In genomic region chr11:85844144-85844965, GRCm38 (mm10) we compare ENCODE assay signal across 1 mouse cellular context.
TF ChIP-seq lines count a peak whose summit lies in the region.

No protein-coding gene starts in this region.

TF ChIP-seq in CH12.LX, 34 proteins besides CTCF, POLR2A, EP300 and RAD21:
- TF ChIP-seq TCF12 (IDR thresholded peaks at IDR 0.05; ENCODE audit: low read depth, low read length) (0 out of 2 replicates have a peak, but pooled peaks have one; percentile 25), SMC3 (IDR thresholded peaks at IDR 0.05; ENCODE audit: low read depth, low read length) (peak; percentile 70), IRF4 (IDR thresholded peaks at IDR 0.05; ENCODE audit: low read depth, low read length) (0 out of 2 replicates have a peak, but pooled peaks have one; percentile 47), USF1 (IDR thresholded peaks at IDR 0.05; ENCODE audit: low read depth, low read length) (no peak), GABPA (IDR thresholded peaks at IDR 0.05; ENCODE audit: insufficient replicate concordance, low read depth, low read length) (no peak), RCOR1 (conservative IDR thresholded peaks at IDR 0.05; ENCODE audit: low read depth, low read length) (no peak), ZMIZ1 (IDR thresholded peaks at IDR 0.05; ENCODE audit: low read depth, low read length) (no peak), ETS1 (conservative IDR thresholded peaks at IDR 0.05; ENCODE audit: low read depth, low read length) (no peak), PAX5 (IDR thresholded peaks at IDR 0.05; ENCODE audit: low read length) (no peak), JUN (IDR thresholded peaks at IDR 0.05; ENCODE audit: insufficient read depth, low read depth, low read length) (no peak), CHD2 (IDR thresholded peaks at IDR 0.05; ENCODE audit: low read length) (0 out of 2 replicates have a peak, but pooled peaks have one; percentile 35), ZC3H11A (IDR thresholded peaks at IDR 0.05; ENCODE audit: low read depth, low read length) (0 out of 2 replicates have a peak, but pooled peaks have one; percentile 26), NELFE (IDR thresholded peaks at IDR 0.05; ENCODE audit: low read depth, low read length) (0 out of 2 replicates have a peak, but pooled peaks have one; percentile 28), MAX (IDR thresholded peaks at IDR 0.05; ENCODE audit: low read length) (peak; percentile 65; the same call in 1 of the 2 replicates)
